7 mouse cellular contexts compared by ENCODE assay signal in genomic region chr6:42692517-42693190, GRCm38 (mm10). TPM values are rescaled to one million over a fixed set of nuclear protein-coding genes. Genes with fewer than 3 reads are reported as not detected.
A peak's percentile ranks its signal among the peaks of the same experiment; 100 is the strongest.
DNase-seq lines count a peak whose midpoint lies in the region; ATAC-seq and TF ChIP-seq lines count a peak whose summit lies in the region.

No protein-coding gene starts in this region.

- under 1% methylated on average over 29 of the region's 32 CpGs for WGBS in embryonic facial prominence, embryonic 14.5 days
- WGBS in limb, embryonic 10.5 days: under 1% methylated on average over 32 of the region's 32 CpGs
- WGBS in midbrain, embryonic 10.5 days: under 1% methylated on average over 32 of the region's 32 CpGs
- WGBS in stomach, embryonic 14.5 days: under 1% methylated on average over 32 of the region's 32 CpGs

- peaks cover 9% of the 10 kb centered on the region; the same call in 1 of the 2 replicates for H3K4me1 ChIP-seq in embryonic facial prominence, embryonic 14.5 days (ENCODE audit: control insufficient read depth, insufficient read depth, low read length)
- peaks cover 11% of the 10 kb centered on the region for H3K4me1 ChIP-seq in limb, embryonic 10.5 days
- H3K4me1 ChIP-seq in midbrain, embryonic 10.5 days: peaks cover 33% of the 10 kb centered on the region
- no peaks in the 10 kb centered on the region for H3K4me1 ChIP-seq in stomach, embryonic 14.5 days (ENCODE audit: control insufficient read depth, insufficient read depth, low read length)

- H3K4me2 ChIP-seq in embryonic facial prominence, embryonic 14.5 days (ENCODE audit: low read depth, low read length): peak overlapping the region; percentile 56
- H3K4me2 ChIP-seq in stomach, embryonic 14.5 days (replicated peaks; ENCODE audit: low read depth, low read length): peak overlapping the region; percentile 82

- peak overlapping the region; percentile 85 for H3K9ac ChIP-seq in embryonic facial prominence, embryonic 14.5 days (ENCODE audit: low read depth, low read length)
- peak overlapping the region; percentile 79 for H3K9ac ChIP-seq in stomach, embryonic 14.5 days (replicated peaks; ENCODE audit: low read depth, low read length)

- peak overlapping the region; percentile 93 for H3K27ac ChIP-seq in embryonic facial prominence, embryonic 14.5 days (replicated peaks; ENCODE audit: low read depth, low read length)
- peak overlapping the region; percentile 90 for H3K27ac ChIP-seq in limb, embryonic 10.5 days
- peak overlapping the region; percentile 95 for H3K27ac ChIP-seq in midbrain, embryonic 10.5 days (replicated peaks)
- H3K27ac ChIP-seq in stomach, embryonic 14.5 days (ENCODE audit: low read length): peak overlapping the region; percentile 97

- peak; percentile 60; the same call in 1 of the 2 replicates for TF ChIP-seq POLR2A in brain, embryonic 14.5 days (IDR thresholded peaks at IDR 0.05; ENCODE audit: borderline replicate concordance, extremely low read depth, insufficient read depth, insufficient read length, poor library complexity, severe bottlenecking)

- TF ChIP-seq CTCF in brain, embryonic 14.5 days (IDR thresholded peaks at IDR 0.05; ENCODE audit: borderline replicate concordance, extremely low read depth, insufficient read depth, insufficient read length): no peak

- H3K9me3 ChIP-seq in embryonic facial prominence, embryonic 14.5 days (ENCODE audit: control insufficient read depth, low read length): no peaks in the 10 kb centered on the region
- H3K9me3 ChIP-seq in limb, embryonic 10.5 days (replicated peaks): no peaks in the 10 kb centered on the region
- H3K9me3 ChIP-seq in midbrain, embryonic 10.5 days (replicated peaks): no peaks in the 10 kb centered on the region
- H3K9me3 ChIP-seq in stomach, embryonic 14.5 days (ENCODE audit: control insufficient read depth, low read depth, low read length): no peaks in the 10 kb centered on the region

- peaks cover 6% of the 10 kb centered on the region; the same call in 1 of the 2 replicates for H3K36me3 ChIP-seq in embryonic facial prominence, embryonic 14.5 days (ENCODE audit: control insufficient read depth, insufficient read depth, low read length)
- peaks cover 14% of the 10 kb centered on the region for H3K36me3 ChIP-seq in limb, embryonic 10.5 days
- peaks cover 28% of the 10 kb centered on the region for H3K36me3 ChIP-seq in midbrain, embryonic 10.5 days
- H3K36me3 ChIP-seq in stomach, embryonic 14.5 days (ENCODE audit: control insufficient read depth, insufficient read depth, low read length): no peaks in the 10 kb centered on the region; the same call in 1 of the 2 replicates

- peak; percentile 96 for ATAC-seq in embryonic facial prominence, embryonic 14.5 days (ENCODE audit: low read depth)
- peak; percentile 90 for ATAC-seq in stomach, embryonic 14.5 days (ENCODE audit: insufficient number of reproducible peaks, insufficient read depth, low FRiP score, low read depth)

- DNase-seq in brain, embryonic 14.5 days (ENCODE audit: low read depth): peak; percentile 97
- peak; percentile 95 for DNase-seq in embryonic facial prominence, embryonic 14.5 days (ENCODE audit: low spot score)
- peak; percentile 85 for DNase-seq in heart, adult 8-10 months (ENCODE audit: low spot score)
- DNase-seq in kidney, adult 8-10 months: peak; percentile 75 to 80
- DNase-seq in limb, embryonic 10.5 days (ENCODE audit: low spot score): peak; percentile 84
- peak; percentile 86 for DNase-seq in midbrain, embryonic 10.5 days (ENCODE audit: low spot score)

- peak overlapping the region; percentile 66 for H3K4me3 ChIP-seq in embryonic facial prominence, embryonic 14.5 days (ENCODE audit: low read depth, low read length)
- H3K4me3 ChIP-seq in limb, embryonic 10.5 days: peak overlapping the region; percentile 70
- H3K4me3 ChIP-seq in midbrain, embryonic 10.5 days: peak overlapping the region; percentile 79
- peak overlapping the region; percentile 79 for H3K4me3 ChIP-seq in stomach, embryonic 14.5 days (ENCODE audit: low read depth, low read length)

- no peaks in the 10 kb centered on the region for H3K27me3 ChIP-seq in embryonic facial prominence, embryonic 14.5 days (replicated peaks; ENCODE audit: control insufficient read depth, insufficient read depth, low read length)
- no peaks in the 10 kb centered on the region for H3K27me3 ChIP-seq in limb, embryonic 10.5 days (ENCODE audit: low read depth, poor library complexity, severe bottlenecking)
- no peaks in the 10 kb centered on the region for H3K27me3 ChIP-seq in midbrain, embryonic 10.5 days (ENCODE audit: low read depth, poor library complexity, severe bottlenecking)
- no peaks in the 10 kb centered on the region for H3K27me3 ChIP-seq in stomach, embryonic 14.5 days (ENCODE audit: control insufficient read depth, insufficient read depth, low read length)

RNA-seq across cellular contexts. Expression of gene Tcaf1, which starts 17.2 kb away (rescaled TPM):
- polyA plus RNA-seq in brain, embryonic 14.5 days (2012; rRNA removed): 128 and 153 TPM in 2 replicates
- polyA plus RNA-seq in embryonic facial prominence, embryonic 14.5 days (2014; fragmentation: Nextera tagmentation; extraction: Ambion mirVana): 78.5 and 78.6 TPM in 2 replicates
- 10 to 100 TPM in 1 of 4 experiments, 1 to 10 TPM in 3; 8.0 to 10.5 (median 9.3) TPM for total RNA-seq in heart, adult 8-10 months (2022)
- polyA plus RNA-seq in limb, embryonic 10.5 days (2016; fragmentation: Nextera tagmentation; extraction: Ambion mirVana): 61.5 and 88.8 TPM in 2 replicates
- 106 and 146 TPM in 2 replicates for polyA plus RNA-seq in midbrain, embryonic 10.5 days (2016; fragmentation: Nextera tagmentation; extraction: Ambion mirVana)
- polyA plus RNA-seq in stomach, embryonic 14.5 days (2014; fragmentation: Nextera tagmentation; extraction: Ambion mirVana): 101 and 104 TPM in 2 replicates

RNA-seq across cellular contexts. Expression of gene Olfr453, which starts 46.5 kb away (rescaled TPM):
- polyA plus RNA-seq in brain, embryonic 14.5 days (2012; rRNA removed): not detected in 2 replicates
- polyA plus RNA-seq in embryonic facial prominence, embryonic 14.5 days (2014; fragmentation: Nextera tagmentation; extraction: Ambion mirVana): not detected in 2 replicates
- not detected for total RNA-seq in heart, adult 8-10 months (2022)
- polyA plus RNA-seq in limb, embryonic 10.5 days (2016; fragmentation: Nextera tagmentation; extraction: Ambion mirVana): not detected in 2 replicates
- polyA plus RNA-seq in midbrain, embryonic 10.5 days (2016; fragmentation: Nextera tagmentation; extraction: Ambion mirVana): not detected in 2 replicates
- not detected in 2 replicates for polyA plus RNA-seq in stomach, embryonic 14.5 days (2014; fragmentation: Nextera tagmentation; extraction: Ambion mirVana)

RNA-seq across cellular contexts. Expression of gene Tcaf2, which starts 47.6 kb away (rescaled TPM):
- polyA plus RNA-seq in brain, embryonic 14.5 days (2012; rRNA removed): 0.79 and 1.6 TPM in 2 replicates
- 2.3 and 2.5 TPM in 2 replicates for polyA plus RNA-seq in embryonic facial prominence, embryonic 14.5 days (2014; fragmentation: Nextera tagmentation; extraction: Ambion mirVana)
- total RNA-seq in heart, adult 8-10 months (2022): 1 to 10 TPM; 3.1 to 4.0 (median 3.4) TPM
- polyA plus RNA-seq in limb, embryonic 10.5 days (2016; fragmentation: Nextera tagmentation; extraction: Ambion mirVana): 3.9 and 5.3 TPM in 2 replicates
- 3.9 and 4.2 TPM in 2 replicates for polyA plus RNA-seq in midbrain, embryonic 10.5 days (2016; fragmentation: Nextera tagmentation; extraction: Ambion mirVana)
- polyA plus RNA-seq in stomach, embryonic 14.5 days (2014; fragmentation: Nextera tagmentation; extraction: Ambion mirVana): 7.1 and 8.5 TPM in 2 replicates

Comparison
In these comparisons a context has a peak if more than half of its experiments do, and no peak if none do; other contexts are left out.
1. Peak in every context shown above with its lines: DNase-seq, ATAC-seq, H3K4me3 ChIP-seq and H3K27ac ChIP-seq.